Mouse (Mus musculus) large intestine, adult 2 months (tissue): ENCODE measurements around the gene Slc29a4. TPM values are rescaled to one million over a fixed set of nuclear protein-coding genes. Genes with fewer than 3 reads are reported as not detected.
A peak's percentile ranks its signal among the peaks of the same experiment; 100 is the strongest.

Experiments
- DNase-seq: peaks from one replicate; pipeline ENCODE4 v3.0.0-alpha.2; 2012; ENCODE audit warnings: low read depth, low spot score
- WGBS: fragments of 180-500 bp; shearing (Covaris S2); methylation state at CpG from one replicate; pipeline ENCODE4 v1.1.7; 2018; 5-methylcytosine and 5-hydroxymethylcytosine counted together
- polyA plus RNA-seq: library from polyadenylated mRNA; depleted of rRNA; stranded (reverse); fragments of >200 nt; gene quantifications from 2 replicates; pipeline ENCODE4 v1.2.3, GENCODE M21; 2012

Gene Slc29a4
- polyA plus RNA-seq, 1 experiment, result 3.2 TPM

- WGBS, result 93% methylated on average over 6 of the region's 6 CpGs
- no peak for DNase-seq
These were observed 34.4 kb downstream of the Slc29a4 start for GRCm38 (mm10) chr5:142726748-142727147.

GRCm38 (mm10) chr5:142728301-142728700, 36.0 kb downstream of the Slc29a4 start:
- 98% methylated on average over 16 of the region's 16 CpGs for WGBS
- no peak for DNase-seq

GRCm38 (mm10) chr5:142730295-142730694, 38.0 kb downstream of the Slc29a4 start:
- DNase-seq, result no peak
- WGBS, result 82% methylated on average over 12 of the region's 12 CpGs

- no peak for DNase-seq
- 86% methylated on average over 11 of the region's 11 CpGs for WGBS
These were observed 39.6 kb downstream of the Slc29a4 start for GRCm38 (mm10) chr5:142731916-142732315.

- no peak for DNase-seq
- whole genome bisulfite sequencing, result 45% methylated on average over 8 of the region's 8 CpGs
These were observed 47.6 kb downstream of the Slc29a4 start for GRCm38 (mm10) chr5:142739941-142740340.

GRCm38 (mm10) chr5:142747026-142747629, 54.8 kb downstream of the Slc29a4 start:
- no peak for DNase-seq
- WGBS, result 77% methylated on average over 12 of the region's 12 CpGs

- WGBS, result 87% methylated on average over 11 of the region's 11 CpGs
- DNase-seq, result no peak
These were observed 57.9 kb downstream of the Slc29a4 start for GRCm38 (mm10) chr5:142750173-142750572.

- DNase-seq, result no peak
- 85% methylated on average over 13 of the region's 13 CpGs for WGBS
These were observed 59.9 kb downstream of the Slc29a4 start for GRCm38 (mm10) chr5:142752241-142752640.

- no peak for DNase-seq
- WGBS, result 89% methylated on average over 8 of the region's 8 CpGs
These were observed 67.5 kb downstream of the Slc29a4 start for GRCm38 (mm10) chr5:142759786-142760185.

- WGBS, result 87% methylated on average over 16 of the region's 16 CpGs
- no peak for DNase-seq
These were observed 69.1 kb downstream of the Slc29a4 start for GRCm38 (mm10) chr5:142761326-142761983.

GRCm38 (mm10) chr5:142762082-142762807, 69.9 kb downstream of the Slc29a4 start:
- 85% methylated on average over 21 of the region's 21 CpGs for WGBS
- DNase-seq, result no peak

GRCm38 (mm10) chr5:142764306-142764705, 72.0 kb downstream of the Slc29a4 start:
- no peak for DNase-seq
- 78% methylated on average over 11 of the region's 11 CpGs for WGBS

GRCm38 (mm10) chr5:142764889-142765288, 72.6 kb downstream of the Slc29a4 start:
- 86% methylated on average over 15 of the region's 15 CpGs for WGBS
- DNase-seq, result no peak

- no peak for DNase-seq
- 91% methylated on average over 3 of the region's 3 CpGs for WGBS
These were observed 74.4 kb downstream of the Slc29a4 start for GRCm38 (mm10) chr5:142766708-142767107.

- 18% methylated on average over 7 of the region's 7 CpGs for WGBS
- peak; percentile 51 for DNase-seq
These were observed 75.6 kb downstream of the Slc29a4 start for GRCm38 (mm10) chr5:142767937-142768336.

GRCm38 (mm10) chr5:142768352-142769267, 76.3 kb downstream of the Slc29a4 start:
- DNase-seq, result no peak
- WGBS, result 41% methylated on average over 10 of the region's 10 CpGs

- WGBS, result 59% methylated on average over 5 of the region's 5 CpGs
- no peak for DNase-seq
These were observed 77.3 kb downstream of the Slc29a4 start for GRCm38 (mm10) chr5:142769641-142770040.

- no peak for DNase-seq
- WGBS, result 81% methylated on average over 4 of the region's 4 CpGs
These were observed 78.7 kb downstream of the Slc29a4 start for GRCm38 (mm10) chr5:142771034-142771433.

GRCm38 (mm10) chr5:142771964-142772363, 79.7 kb downstream of the Slc29a4 start:
- WGBS, result 83% methylated on average over 15 of the region's 15 CpGs
- DNase-seq, result no peak
